16 mouse cellular contexts compared by ENCODE assay signal in the genomic region with DNA sequence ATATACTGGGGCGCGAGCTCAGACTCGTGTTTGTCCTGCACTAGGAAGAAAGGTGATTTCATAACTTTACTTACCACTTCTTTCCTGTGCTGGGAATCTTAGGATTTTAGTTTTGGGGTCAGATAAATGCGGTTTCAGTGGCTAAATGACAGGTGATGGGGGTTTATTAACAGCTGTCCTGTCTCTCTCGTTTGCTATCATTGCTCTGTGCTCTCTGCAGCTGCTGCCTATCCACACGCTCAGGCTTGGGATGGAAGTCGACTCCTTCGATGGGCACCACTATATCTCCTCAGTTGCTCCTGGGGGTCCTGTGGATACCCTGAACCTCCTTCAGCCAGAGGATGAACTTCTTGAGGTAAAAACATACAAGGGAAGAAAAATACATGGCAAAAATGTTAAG.
"Had no signal": no experiment of that assay in that cellular context is flagged by ENCODE, and none has a peak within 500 bp of the region (broad histone marks: within the 10 kb centered on the region; RNA-seq: fewer than 3 reads in every experiment).

No protein-coding gene starts in this region.

- H3K27me3 ChIP-seq: neural tube, embryonic 12.5 days; neural tube, embryonic 13.5 days; neural tube, embryonic 15.5 days; stomach, embryonic 15.5 days had no signal

- H3K4me1 ChIP-seq: neural tube, embryonic 12.5 days; neural tube, embryonic 13.5 days; neural tube, embryonic 15.5 days; stomach, embryonic 15.5 days had no signal

- H3K4me2 ChIP-seq: neural tube, embryonic 12.5 days; neural tube, embryonic 13.5 days; neural tube, embryonic 15.5 days; stomach, embryonic 15.5 days had no signal

- H3K4me3 ChIP-seq: neural tube, embryonic 12.5 days; neural tube, embryonic 13.5 days; neural tube, embryonic 15.5 days; stomach, embryonic 15.5 days had no signal

- H3K27ac ChIP-seq: neural tube, embryonic 12.5 days; neural tube, embryonic 13.5 days; neural tube, embryonic 15.5 days; stomach, embryonic 15.5 days; stomach, postnatal 0 days had no signal

- H3K36me3 ChIP-seq: neural tube, embryonic 12.5 days; neural tube, embryonic 13.5 days; neural tube, embryonic 15.5 days; stomach, embryonic 15.5 days had no signal

- DNase-seq: retina, postnatal 1 day; right cerebral cortex, postnatal 14 days; right cerebral cortex, postnatal 25 days; right cerebral cortex, postnatal 4 days; spleen, adult 18-20 months; thymus, adult 18-20 months; thymus, adult 2 months; thymus, postnatal 14 days; thymus, postnatal 25 days; thymus, postnatal 36 days; thymus, postnatal 4 days had no signal
